Mouse (Mus musculus): ENCODE results near the gene Med27. TPM values are rescaled to one million over a fixed set of nuclear protein-coding genes. Genes with fewer than 3 reads are reported as not detected.

The Med27 gene
- polyA plus RNA-seq, 1 experiment: 73.2 TPM

- no peak for DNase-seq
- H3K27ac ChIP-seq (ENCODE audit: control insufficient read depth, insufficient read depth, low read length): no peak overlapping the region
- H3K27me3 ChIP-seq (ENCODE audit: control insufficient read depth, insufficient read depth, low read length): no peaks in the 10 kb centered on the region
- H3K4me3 ChIP-seq (ENCODE audit: control insufficient read depth, insufficient read depth, low read length): no peak overlapping the region
- H3K36me3 ChIP-seq (ENCODE audit: control insufficient read depth, insufficient read depth, low read length): no peaks in the 10 kb centered on the region
- 0 out of 2 replicates have a peak, but pooled peaks cover 4% of the 10 kb centered on the region for H3K4me1 ChIP-seq (replicated peaks; ENCODE audit: control insufficient read depth, insufficient read depth, low read length)
- 92% methylated on average over 4 of the region's 4 CpGs for WGBS
- TF ChIP-seq POLR2A (IDR thresholded peaks at IDR 0.05; ENCODE audit: control insufficient read depth, extremely low read depth, insufficient read depth, low read length, poor library complexity): no peak
- TF ChIP-seq CTCF (IDR thresholded peaks at IDR 0.05; ENCODE audit: borderline replicate concordance, control insufficient read depth, extremely low read depth, insufficient read depth, low read length, poor library complexity): no peak
Measured at GRCm38 (mm10) chr2:29561468-29561867, 214.8 kb downstream of the Med27 start.

- WGBS: 88% methylated on average over 7 of the region's 7 CpGs
- no peak for DNase-seq
Measured at GRCm38 (mm10) chr2:29563986-29564385, 217.4 kb downstream of the Med27 start.

GRCm38 (mm10) chr2:29565570-29566433 lies 219.2 kb downstream of the Med27 start:
- DNase-seq: no peak
- 0 out of 2 replicates have a peak, but pooled peaks cover 4% of the 10 kb centered on the region for H3K4me1 ChIP-seq (replicated peaks; ENCODE audit: control insufficient read depth, insufficient read depth, low read length)
- no peak overlapping the region for H3K27ac ChIP-seq (ENCODE audit: control insufficient read depth, insufficient read depth, low read length)
- 57% methylated on average over 17 of the region's 17 CpGs for WGBS
- TF ChIP-seq CTCF (IDR thresholded peaks at IDR 0.05; ENCODE audit: borderline replicate concordance, control insufficient read depth, extremely low read depth, insufficient read depth, low read length, poor library complexity): no peak
- TF ChIP-seq POLR2A (IDR thresholded peaks at IDR 0.05; ENCODE audit: control insufficient read depth, extremely low read depth, insufficient read depth, low read length, poor library complexity): no peak
- no peak overlapping the region for H3K4me3 ChIP-seq (ENCODE audit: control insufficient read depth, insufficient read depth, low read length)
- no peaks in the 10 kb centered on the region for H3K36me3 ChIP-seq (ENCODE audit: control insufficient read depth, insufficient read depth, low read length)
- H3K27me3 ChIP-seq (ENCODE audit: control insufficient read depth, insufficient read depth, low read length): no peaks in the 10 kb centered on the region

More at GRCm38 (mm10) chr2:29563986-29564385, 217.4 kb downstream of the Med27 start:
- Histone ChIP-seq H3K4me1 (replicated peaks; ENCODE audit: control insufficient read depth, insufficient read depth, low read length) (0 out of 2 replicates have a peak, but pooled peaks cover 4% of the 10 kb centered on the region), H3K4me3 (ENCODE audit: control insufficient read depth, insufficient read depth, low read length) (no peak overlapping the region), H3K36me3 (ENCODE audit: control insufficient read depth, insufficient read depth, low read length) (no peaks in the 10 kb centered on the region), H3K27me3 (ENCODE audit: control insufficient read depth, insufficient read depth, low read length) (no peaks in the 10 kb centered on the region), H3K27ac (ENCODE audit: control insufficient read depth, insufficient read depth, low read length) (no peak overlapping the region)
- no peak for TF ChIP-seq CTCF (IDR thresholded peaks at IDR 0.05; ENCODE audit: borderline replicate concordance, control insufficient read depth, extremely low read depth, insufficient read depth, low read length, poor library complexity)
- no peak for TF ChIP-seq POLR2A (IDR thresholded peaks at IDR 0.05; ENCODE audit: control insufficient read depth, extremely low read depth, insufficient read depth, low read length, poor library complexity)

- TF ChIP-seq CTCF (IDR thresholded peaks at IDR 0.05; ENCODE audit: borderline replicate concordance, control insufficient read depth, extremely low read depth, insufficient read depth, low read length, poor library complexity) (no peak), POLR2A (IDR thresholded peaks at IDR 0.05; ENCODE audit: control insufficient read depth, extremely low read depth, insufficient read depth, low read length, poor library complexity) (no peak)
- DNase-seq: no peak
- no peaks in the 10 kb centered on the region for H3K36me3 ChIP-seq (ENCODE audit: control insufficient read depth, insufficient read depth, low read length)
- no peaks in the 10 kb centered on the region for H3K27me3 ChIP-seq (ENCODE audit: control insufficient read depth, insufficient read depth, low read length)
- 70% methylated on average over 9 of the region's 9 CpGs for whole genome bisulfite sequencing
- no peaks in the 10 kb centered on the region for H3K4me1 ChIP-seq (replicated peaks; ENCODE audit: control insufficient read depth, insufficient read depth, low read length)
- H3K4me3 ChIP-seq (ENCODE audit: control insufficient read depth, insufficient read depth, low read length): no peak overlapping the region
- no peak overlapping the region for H3K27ac ChIP-seq (ENCODE audit: control insufficient read depth, insufficient read depth, low read length)
Measured at GRCm38 (mm10) chr2:29571921-29572700, 225.5 kb downstream of the Med27 start.

GRCm38 (mm10) chr2:29572811-29573427 lies 226.3 kb downstream of the Med27 start:
- no peak for DNase-seq
- Histone ChIP-seq H3K4me3 (ENCODE audit: control insufficient read depth, insufficient read depth, low read length) (no peak overlapping the region), H3K36me3 (ENCODE audit: control insufficient read depth, insufficient read depth, low read length) (no peaks in the 10 kb centered on the region), H3K27ac (ENCODE audit: control insufficient read depth, insufficient read depth, low read length) (no peak overlapping the region), H3K4me1 (replicated peaks; ENCODE audit: control insufficient read depth, insufficient read depth, low read length) (no peaks in the 10 kb centered on the region), H3K27me3 (ENCODE audit: control insufficient read depth, insufficient read depth, low read length) (no peaks in the 10 kb centered on the region)
- 75% methylated on average over 5 of the region's 5 CpGs for WGBS
- TF ChIP-seq CTCF (IDR thresholded peaks at IDR 0.05; ENCODE audit: borderline replicate concordance, control insufficient read depth, extremely low read depth, insufficient read depth, low read length, poor library complexity) (no peak), POLR2A (IDR thresholded peaks at IDR 0.05; ENCODE audit: control insufficient read depth, extremely low read depth, insufficient read depth, low read length, poor library complexity) (no peak)

- Histone ChIP-seq H3K4me3 (ENCODE audit: control insufficient read depth, insufficient read depth, low read length) (no peak overlapping the region), H3K27ac (ENCODE audit: control insufficient read depth, insufficient read depth, low read length) (no peak overlapping the region), H3K36me3 (ENCODE audit: control insufficient read depth, insufficient read depth, low read length) (no peaks in the 10 kb centered on the region), H3K4me1 (replicated peaks; ENCODE audit: control insufficient read depth, insufficient read depth, low read length) (no peaks in the 10 kb centered on the region), H3K27me3 (ENCODE audit: control insufficient read depth, insufficient read depth, low read length) (no peaks in the 10 kb centered on the region)
- WGBS: 9% methylated on average over 5 of the region's 5 CpGs
- DNase-seq: peak; percentile 49
- TF ChIP-seq CTCF (IDR thresholded peaks at IDR 0.05; ENCODE audit: borderline replicate concordance, control insufficient read depth, extremely low read depth, insufficient read depth, low read length, poor library complexity): no peak
- TF ChIP-seq POLR2A (IDR thresholded peaks at IDR 0.05; ENCODE audit: control insufficient read depth, extremely low read depth, insufficient read depth, low read length, poor library complexity): no peak
Measured at GRCm38 (mm10) chr2:29573591-29573990, 227.0 kb downstream of the Med27 start.
